Mouse (Mus musculus): Measurements from ENCODE around the gene Purb.

The Purb gene

GRCm38 (mm10) chr11:6475867-6476484, at the start of gene Purb:
Gene Purb, minus strand, starts transcription at chr11:6475917.
- DNase-seq, result peak; percentile 90

- DNase-seq, result no peak
Observed at GRCm38 (mm10) chr11:6525241-6525640, 49.5 kb upstream of the Purb start.

GRCm38 (mm10) chr11:6524880-6525238, 49.1 kb upstream of the Purb start:
- DNase-seq, result no peak

- DNase-seq, result no peak
Observed at GRCm38 (mm10) chr11:6524165-6524879, 48.6 kb upstream of the Purb start.

- DNase-seq, result no peak
Observed at GRCm38 (mm10) chr11:6523662-6524088, 48.0 kb upstream of the Purb start.

- no peak for DNase-seq
Observed at GRCm38 (mm10) chr11:6522782-6523525, 47.2 kb upstream of the Purb start.

GRCm38 (mm10) chr11:6520507-6521173, 44.9 kb upstream of the Purb start, which contains the start of gene Myo1g:
Gene Myo1g, minus strand, starts transcription at chr11:6520965.
- no peak for DNase-seq

GRCm38 (mm10) chr11:6519491-6520033, 43.8 kb upstream of the Purb start:
- DNase-seq, result no peak

GRCm38 (mm10) chr11:6514837-6515236, 39.1 kb upstream of the Purb start:
- no peak for DNase-seq

- DNase-seq, result no peak
Observed at GRCm38 (mm10) chr11:6508269-6508876, 32.7 kb upstream of the Purb start.

GRCm38 (mm10) chr11:6506516-6506915, 30.8 kb upstream of the Purb start:
- no peak for DNase-seq

GRCm38 (mm10) chr11:6504689-6505088, 29.0 kb upstream of the Purb start:
- DNase-seq, result no peak

GRCm38 (mm10) chr11:6504226-6504625, 28.5 kb upstream of the Purb start:
- peak; percentile 72 for DNase-seq

GRCm38 (mm10) chr11:6502506-6502905, 26.8 kb upstream of the Purb start:
- DNase-seq, result no peak

GRCm38 (mm10) chr11:6497311-6497948, 21.7 kb upstream of the Purb start:
- peak; percentile 54 for DNase-seq

GRCm38 (mm10) chr11:6489691-6490503, 14.2 kb upstream of the Purb start:
- DNase-seq, result peak; percentile 52

- no peak for DNase-seq
Observed at GRCm38 (mm10) chr11:6489257-6489656, 13.5 kb upstream of the Purb start.

- no peak for DNase-seq
Observed at GRCm38 (mm10) chr11:6488041-6488684, 12.4 kb upstream of the Purb start.

GRCm38 (mm10) chr11:6487496-6487895, 11.8 kb upstream of the Purb start:
- no peak for DNase-seq

GRCm38 (mm10) chr11:6486916-6487315, 11.2 kb upstream of the Purb start:
- DNase-seq, result no peak
